Mouse (Mus musculus): ENCODE measurements around the gene Dll1. TPM values are rescaled to one million over a fixed set of nuclear protein-coding genes. Genes with fewer than 3 reads are reported as not detected.

Dll1 gene
- total and polyA plus RNA-seq, 2 experiments from 2014 or later: 3.0 to 3.7 TPM

DNA sequence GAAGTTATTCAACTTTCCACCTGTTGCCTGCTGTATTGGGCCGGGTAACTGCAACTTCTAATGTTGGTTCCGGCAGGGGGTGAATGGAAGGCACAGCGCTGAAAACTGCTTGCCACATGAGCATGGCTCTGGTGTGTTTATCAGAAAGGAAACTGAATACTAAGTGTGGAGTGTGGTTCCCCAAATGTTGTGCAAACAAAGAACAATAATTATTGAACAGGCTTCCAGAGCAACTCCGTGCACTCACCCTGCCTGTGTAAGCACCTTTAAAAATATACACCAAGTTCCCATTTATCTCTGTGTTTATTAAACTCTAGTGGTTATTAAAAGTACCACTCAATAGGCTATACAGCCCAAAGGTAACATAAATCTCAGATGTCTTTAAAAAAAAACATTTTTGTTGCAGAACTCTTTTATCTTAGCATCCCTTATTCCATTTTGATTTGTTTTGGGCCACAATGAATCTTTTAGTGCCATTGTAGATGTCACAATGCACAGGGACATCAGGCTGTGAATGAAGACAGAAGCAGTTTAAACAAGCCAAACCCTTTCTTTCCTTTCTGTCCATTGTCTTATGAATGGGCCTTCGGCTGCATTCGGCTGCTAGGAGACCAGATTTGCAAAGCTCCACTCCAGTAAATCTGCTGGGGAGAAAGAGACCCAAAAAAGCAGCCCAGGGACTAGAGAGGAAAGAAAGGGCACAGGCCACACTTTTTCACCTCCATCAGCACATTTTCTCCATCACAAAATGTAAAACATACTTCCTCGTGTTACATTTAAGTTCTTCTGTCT lies 5.4 kb upstream of the Dll1 start:
- 57% methylated on average over 7 of the region's 7 CpGs for WGBS

DNA sequence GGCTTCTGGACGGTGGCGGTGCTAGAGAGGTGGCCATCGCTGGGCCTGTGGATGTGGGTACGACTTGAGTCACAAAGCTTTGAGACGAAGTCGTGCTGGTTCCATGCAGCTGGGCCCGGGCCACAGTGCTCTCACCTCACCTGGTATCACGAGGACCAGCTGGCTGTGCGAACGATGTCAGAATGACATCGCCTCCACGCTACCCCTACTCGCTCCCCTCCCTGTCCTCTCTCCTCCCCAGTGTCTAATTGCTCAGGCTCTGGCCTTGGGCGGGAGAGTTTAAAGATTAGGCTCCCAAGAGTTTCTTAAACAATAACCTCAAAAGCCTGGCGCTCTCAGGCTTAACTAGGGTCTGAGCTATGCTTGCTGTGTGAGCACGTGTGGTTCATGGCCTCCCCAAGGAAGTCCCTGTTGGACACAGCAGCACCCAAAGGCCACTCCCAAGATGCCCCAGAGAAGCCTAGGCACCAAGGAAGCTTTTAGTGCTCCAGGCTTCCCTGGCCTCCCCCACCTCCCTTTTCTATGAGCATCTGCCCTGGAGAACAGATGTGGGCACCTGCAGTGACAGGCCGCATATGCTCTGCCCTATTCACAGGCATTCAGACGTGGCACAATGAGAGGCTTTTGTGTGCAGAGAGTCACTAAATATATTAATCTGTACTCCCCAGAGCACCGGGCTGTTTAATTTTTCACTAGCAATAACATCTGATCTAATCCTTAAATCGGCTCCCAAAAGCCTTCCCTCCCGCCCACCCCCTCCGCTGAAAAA lies 4.6 kb upstream of the Dll1 start:
- Histone ChIP-seq H3K4me1 (ENCODE audit: control insufficient read depth, insufficient read depth) (0 out of 2 replicates have a peak, but pooled peaks cover 8% of the 10 kb centered on the region), H3K9ac (replicated peaks; ENCODE audit: low read depth, low read length) (no peak overlapping the region), H3K4me3 (ENCODE audit: low read depth, low read length) (peak overlapping the region; percentile 33), H3K27ac (ENCODE audit: low read depth) (no peak overlapping the region), H3K36me3 (replicated peaks; ENCODE audit: control insufficient read depth, insufficient read depth, low read length) (no peaks in the 10 kb centered on the region), H3K27me3 (ENCODE audit: control insufficient read depth, insufficient read depth, low read length) (peaks cover 61% of the 10 kb centered on the region), H3K9me3 (replicated peaks; ENCODE audit: control insufficient read depth, low read length) (no peaks in the 10 kb centered on the region), H3K4me2 (ENCODE audit: low read depth, low read length) (peak overlapping the region; percentile 64)
- ATAC-seq (ENCODE audit: insufficient read depth, low read depth) (no peak), DNase-seq (ENCODE audit: low spot score) (no peak)
- no peak for TF ChIP-seq CTCF (IDR thresholded peaks at IDR 0.05; ENCODE audit: low read depth)
- no peak for TF ChIP-seq EP300 (IDR thresholded peaks at IDR 0.05; ENCODE audit: low read depth)
- WGBS: 22% methylated on average over 22 of the region's 22 CpGs

More for the DNA sequence above, 5.4 kb upstream of the Dll1 start:
- Histone ChIP-seq H3K4me1 (ENCODE audit: control insufficient read depth, insufficient read depth) (0 out of 2 replicates have a peak, but pooled peaks cover 8% of the 10 kb centered on the region), H3K27me3 (ENCODE audit: control insufficient read depth, insufficient read depth, low read length) (peaks cover 59% of the 10 kb centered on the region), H3K36me3 (replicated peaks; ENCODE audit: control insufficient read depth, insufficient read depth, low read length) (no peaks in the 10 kb centered on the region), H3K27ac (ENCODE audit: low read depth) (no peak overlapping the region), H3K9ac (replicated peaks; ENCODE audit: low read depth, low read length) (no peak overlapping the region), H3K4me2 (ENCODE audit: low read depth, low read length) (no peak overlapping the region), H3K4me3 (ENCODE audit: low read depth, low read length) (no peak overlapping the region), H3K9me3 (replicated peaks; ENCODE audit: control insufficient read depth, low read length) (no peaks in the 10 kb centered on the region)
- DNase-seq (ENCODE audit: low spot score) (no peak), ATAC-seq (ENCODE audit: insufficient read depth, low read depth) (no peak)
- TF ChIP-seq CTCF (IDR thresholded peaks at IDR 0.05; ENCODE audit: low read depth) (no peak), EP300 (IDR thresholded peaks at IDR 0.05; ENCODE audit: low read depth) (no peak)

DNA sequence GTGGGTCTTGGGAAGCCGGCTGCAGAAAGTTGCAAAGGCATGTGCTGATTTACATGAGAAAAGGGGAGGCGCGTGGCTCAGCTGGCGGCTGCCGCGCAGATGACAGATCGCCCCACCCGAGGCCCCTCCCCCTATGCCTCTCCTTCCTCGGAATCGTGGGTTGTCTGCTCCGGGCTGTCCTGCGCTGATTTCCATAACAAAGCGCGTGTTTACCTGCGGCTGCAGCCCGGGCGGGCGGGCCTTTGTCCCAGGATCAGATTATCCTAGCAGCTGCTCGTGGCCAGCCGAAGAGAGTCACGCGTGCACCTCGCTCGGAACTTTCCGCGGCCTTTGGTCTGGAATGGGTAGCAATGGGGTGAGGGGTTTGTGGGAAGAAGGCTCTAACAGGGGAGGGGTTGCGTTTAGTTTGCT lies 4.0 kb upstream of the Dll1 start:
- no peak for ATAC-seq (ENCODE audit: insufficient read depth, low read depth)
- H3K4me1 ChIP-seq (ENCODE audit: control insufficient read depth, insufficient read depth): 0 out of 2 replicates have a peak, but pooled peaks cover 8% of the 10 kb centered on the region
- H3K27ac ChIP-seq (ENCODE audit: low read depth): no peak overlapping the region
- 0% methylated on average over 27 of the region's 27 CpGs for WGBS
- H3K4me2 ChIP-seq (ENCODE audit: low read depth, low read length): peak overlapping the region; percentile 64
- H3K9ac ChIP-seq (replicated peaks; ENCODE audit: low read depth, low read length): no peak overlapping the region
- TF ChIP-seq CTCF (IDR thresholded peaks at IDR 0.05; ENCODE audit: low read depth): no peak
- no peak for TF ChIP-seq EP300 (IDR thresholded peaks at IDR 0.05; ENCODE audit: low read depth)
- no peaks in the 10 kb centered on the region for H3K36me3 ChIP-seq (replicated peaks; ENCODE audit: control insufficient read depth, insufficient read depth, low read length)
- no peak for DNase-seq (ENCODE audit: low spot score)
- no peaks in the 10 kb centered on the region for H3K9me3 ChIP-seq (replicated peaks; ENCODE audit: control insufficient read depth, low read length)
- peak overlapping the region; percentile 33 for H3K4me3 ChIP-seq (ENCODE audit: low read depth, low read length)
- H3K27me3 ChIP-seq (ENCODE audit: control insufficient read depth, insufficient read depth, low read length): peaks cover 65% of the 10 kb centered on the region

DNA sequence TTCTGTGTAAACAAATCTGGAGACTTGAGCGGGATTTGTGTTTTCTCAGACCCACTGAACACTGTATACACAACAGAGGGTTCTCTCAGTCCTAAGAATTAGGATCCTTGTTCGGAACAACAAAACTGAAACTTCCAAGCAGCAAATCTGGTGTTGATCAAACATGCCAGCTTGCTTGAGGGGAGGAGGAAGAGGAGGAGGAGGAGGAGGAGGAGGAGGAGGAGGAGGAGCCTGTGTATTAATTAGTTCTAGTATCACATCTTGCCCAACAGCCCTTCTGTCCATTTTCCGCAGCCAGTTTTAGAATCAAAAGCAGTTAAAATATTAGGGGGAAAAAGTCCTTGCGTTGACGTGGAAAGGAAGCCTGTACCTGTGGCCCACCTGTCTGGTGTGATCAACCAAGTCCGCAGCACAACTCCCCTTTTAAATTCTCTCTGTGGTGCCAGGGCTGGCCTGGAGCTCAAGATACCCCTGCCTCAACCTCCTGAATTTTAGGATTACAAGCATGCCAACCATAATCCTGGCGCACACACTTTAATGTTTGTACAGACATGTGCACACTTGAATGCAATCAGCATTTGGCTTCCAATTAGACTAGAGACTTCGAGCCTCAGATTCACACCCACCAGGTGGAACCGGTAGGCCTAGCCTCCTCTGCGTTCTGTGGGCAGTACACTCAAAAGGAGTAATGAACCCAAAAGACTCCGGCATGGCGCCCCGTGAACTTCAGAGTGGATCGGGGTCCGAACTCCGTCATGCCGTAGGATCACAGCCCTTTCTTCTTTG lies 3.3 kb upstream of the Dll1 start:
- H3K36me3 ChIP-seq (replicated peaks; ENCODE audit: control insufficient read depth, insufficient read depth, low read length): no peaks in the 10 kb centered on the region
- 22% methylated on average over 17 of the region's 17 CpGs for WGBS
- H3K27ac ChIP-seq (ENCODE audit: low read depth): no peak overlapping the region
- peaks cover 11% of the 10 kb centered on the region; the same call in 1 of the 2 replicates for H3K4me1 ChIP-seq (ENCODE audit: control insufficient read depth, insufficient read depth)
- H3K9ac ChIP-seq (replicated peaks; ENCODE audit: low read depth, low read length): no peak overlapping the region
- no peak for TF ChIP-seq CTCF (IDR thresholded peaks at IDR 0.05; ENCODE audit: low read depth)
- TF ChIP-seq EP300 (IDR thresholded peaks at IDR 0.05; ENCODE audit: low read depth): no peak
- no peaks in the 10 kb centered on the region for H3K9me3 ChIP-seq (replicated peaks; ENCODE audit: control insufficient read depth, low read length)
- H3K27me3 ChIP-seq (ENCODE audit: control insufficient read depth, insufficient read depth, low read length): peaks cover 71% of the 10 kb centered on the region
- H3K4me3 ChIP-seq (ENCODE audit: low read depth, low read length): peak overlapping the region; percentile 33
- ATAC-seq (ENCODE audit: insufficient read depth, low read depth) (no peak), DNase-seq (ENCODE audit: low spot score) (no peak)
- peak overlapping the region; percentile 64 for H3K4me2 ChIP-seq (ENCODE audit: low read depth, low read length)

DNA sequence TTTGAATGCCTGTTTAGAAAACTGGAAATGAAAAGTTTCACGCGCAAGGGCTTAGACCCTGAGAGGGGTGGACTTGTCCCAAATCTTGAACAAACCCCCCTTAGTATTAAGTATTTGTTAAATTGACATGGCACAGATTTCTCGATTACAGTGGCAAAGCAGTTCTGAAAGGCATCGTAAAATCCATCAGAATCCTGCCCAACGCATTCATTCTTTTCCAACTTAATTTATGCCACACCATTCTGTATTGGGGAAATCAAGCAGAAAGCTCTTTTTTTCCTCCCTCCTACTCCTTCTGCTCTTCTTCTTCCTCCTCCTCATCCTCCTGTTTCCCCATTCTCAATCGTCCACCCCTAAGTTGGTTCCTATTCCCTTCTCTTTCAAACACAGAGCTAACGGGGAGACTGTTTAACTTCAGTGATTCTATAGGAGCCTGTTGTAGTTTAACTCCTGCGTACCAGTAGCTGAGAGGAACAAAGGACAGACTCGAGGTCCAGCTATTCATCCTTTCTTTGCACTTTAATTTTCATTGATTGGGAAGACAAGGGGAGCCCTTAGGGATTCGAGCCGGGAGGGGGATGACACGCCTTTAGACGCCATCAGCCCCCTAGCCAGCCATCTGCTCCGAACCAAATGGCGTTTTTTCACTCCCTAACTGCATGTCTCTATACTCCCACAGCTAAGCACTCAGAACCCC lies 1.9 kb upstream of the Dll1 start:
- DNase-seq (ENCODE audit: low spot score) (no peak), ATAC-seq (ENCODE audit: insufficient read depth, low read depth) (no peak)
- Histone ChIP-seq H3K4me1 (ENCODE audit: control insufficient read depth, insufficient read depth) (peaks cover 16% of the 10 kb centered on the region; the same call in 1 of the 2 replicates), H3K9ac (replicated peaks; ENCODE audit: low read depth, low read length) (no peak overlapping the region), H3K27ac (ENCODE audit: low read depth) (no peak overlapping the region), H3K4me3 (ENCODE audit: low read depth, low read length) (no peak overlapping the region), H3K9me3 (replicated peaks; ENCODE audit: control insufficient read depth, low read length) (no peaks in the 10 kb centered on the region), H3K27me3 (ENCODE audit: control insufficient read depth, insufficient read depth, low read length) (peaks cover 85% of the 10 kb centered on the region), H3K36me3 (replicated peaks; ENCODE audit: control insufficient read depth, insufficient read depth, low read length) (no peaks in the 10 kb centered on the region), H3K4me2 (ENCODE audit: low read depth, low read length) (no peak overlapping the region)
- WGBS: 17% methylated on average over 15 of the region's 15 CpGs
- TF ChIP-seq CTCF (IDR thresholded peaks at IDR 0.05; ENCODE audit: low read depth) (no peak), EP300 (IDR thresholded peaks at IDR 0.05; ENCODE audit: low read depth) (no peak)
